Mouse (Mus musculus) neural tube, embryonic 13.5 days (tissue): ENCODE measurements around the gene Eps8l3. TPM values are rescaled to one million over a fixed set of nuclear protein-coding genes. Genes with fewer than 3 reads are reported as not detected.
A peak's percentile ranks its signal among the peaks of the same experiment; 100 is the strongest.

Source experiments
- ATAC-seq: fragments of 200-750 bp; cut with Nextera tagmentation; 2 replicates; pipeline ENCODE4 v1.8.0; 2017; ENCODE audit warnings: low read depth, mild to moderate bottlenecking, moderate TSS enrichment, moderate library complexity
- H3K27ac ChIP-seq: fragments of 300-500 bp; sonication (generic); replicated peaks from 2 replicates; pipeline ENCODE4 v1.5.1; 2015; ENCODE audit warnings: moderate library complexity, mild to moderate bottlenecking, inconsistent platforms
- H3K27me3 ChIP-seq: fragments of 300-500 bp; sonication (generic); 2 replicates; pipeline ENCODE4 v1.6.1; 2015; ENCODE audit warnings: mild to moderate bottlenecking, inconsistent platforms
- H3K36me3 ChIP-seq: fragments of 300-500 bp; sonication (generic); 2 replicates; pipeline ENCODE4 v1.6.1; 2015; ENCODE audit warnings: mild to moderate bottlenecking, inconsistent platforms
- H3K4me1 ChIP-seq: fragments of 300-500 bp; sonication (generic); replicated peaks from 2 replicates; pipeline ENCODE4 v1.6.1; 2015; ENCODE audit warnings: inconsistent platforms
- H3K4me2 ChIP-seq: fragments of 300-500 bp; sonication (generic); 2 replicates; pipeline ENCODE4 v1.6.1; 2015; ENCODE audit warnings: inconsistent platforms, mild to moderate bottlenecking, moderate library complexity
- H3K4me3 ChIP-seq: fragments of 300-500 bp; sonication (generic); 2 replicates; pipeline ENCODE4 v1.5.1; 2015; ENCODE audit warnings: mild to moderate bottlenecking, inconsistent platforms
- H3K9ac ChIP-seq: fragments of 300-500 bp; sonication (generic); 2 replicates; pipeline ENCODE4 v1.6.1; 2015; ENCODE audit warnings: moderate library complexity, mild to moderate bottlenecking, inconsistent platforms
- H3K9me3 ChIP-seq: fragments of 300-500 bp; sonication (generic); 2 replicates; pipeline ENCODE4 v1.6.1; 2016; ENCODE audit warnings: inconsistent platforms
- WGBS: fragments of 180-500 bp; shearing (Covaris S2); methylation state at CpG from one replicate; pipeline ENCODE4 v1.1.7; 2015; 5-methylcytosine and 5-hydroxymethylcytosine counted together
- polyA plus RNA-seq: library from polyadenylated mRNA; unstranded; fragments of >200 nt; fragmentation: Nextera tagmentation; extraction: Ambion mirVana; gene quantifications from 2 replicates; pipeline ENCODE4 v1.2.1, GENCODE M21; 2015

Eps8l3 gene
- polyA plus RNA-seq, result not detected in 2 replicates

- H3K9me3 ChIP-seq, result no peaks in the 10 kb centered on the region
- no peak within 1 kb of the TSS for H3K27ac ChIP-seq
- no peak for ATAC-seq
- no peaks in the 10 kb centered on the region for H3K36me3 ChIP-seq
- H3K4me2 ChIP-seq, result no peak within 1 kb of the TSS
- H3K4me1 ChIP-seq, result no peaks in the 10 kb centered on the region
- H3K4me3 ChIP-seq, result no peak within 1 kb of the TSS
- WGBS, result 84% methylated on average over 5 of the region's 5 CpGs
- no peak within 1 kb of the TSS for H3K9ac ChIP-seq
- no peaks in the 10 kb centered on the region for H3K27me3 ChIP-seq
Observed at GRCm38 (mm10) chr3:107877005-107877404, at the start of gene Eps8l3. Eps8l3 (plus strand) TSS chr3:107877229.

DNA sequence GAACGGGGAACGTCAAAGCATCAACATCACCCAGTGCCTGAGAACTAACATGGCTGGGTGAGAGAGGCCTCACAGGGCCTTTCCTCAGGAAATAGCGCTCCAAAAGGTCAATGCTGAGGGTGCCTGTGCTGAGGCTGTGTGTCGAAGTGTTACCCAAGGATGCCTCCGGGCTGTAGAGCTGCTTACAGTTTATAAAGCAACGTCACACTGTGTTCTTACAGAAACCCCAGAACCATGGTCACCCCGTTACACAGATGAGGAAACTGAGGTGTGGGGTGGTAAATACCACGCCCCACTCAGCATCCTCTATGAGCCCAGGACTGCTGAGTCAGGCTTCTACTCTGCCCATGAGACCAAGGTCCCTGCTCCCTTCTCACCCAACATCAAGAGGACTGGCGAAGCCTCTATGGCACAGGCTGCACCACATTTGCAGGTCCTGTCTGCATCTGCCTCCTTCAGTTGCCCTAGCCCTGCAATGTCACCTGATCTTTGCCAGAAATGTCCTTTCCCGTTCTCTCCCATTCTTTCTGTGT is 49.1 kb upstream of the Eps8l3 start:
- no peaks in the 10 kb centered on the region for H3K27me3 ChIP-seq
- no peak for ATAC-seq
- 91% methylated on average over 10 of the region's 10 CpGs for WGBS

GRCm38 (mm10) chr3:107828518-107828917 is 48.5 kb upstream of the Eps8l3 start:
- 53% methylated on average over 5 of the region's 5 CpGs for WGBS
- no peak overlapping the region for H3K9ac ChIP-seq

More for the DNA sequence above, 49.1 kb upstream of the Eps8l3 start:
- H3K27ac ChIP-seq, result no peak overlapping the region
- no peak overlapping the region for H3K4me3 ChIP-seq
- no peaks in the 10 kb centered on the region for H3K9me3 ChIP-seq
- no peak overlapping the region for H3K9ac ChIP-seq
- H3K4me2 ChIP-seq, result no peak overlapping the region
- no peaks in the 10 kb centered on the region for H3K36me3 ChIP-seq
- H3K4me1 ChIP-seq, result peaks cover 19% of the 10 kb centered on the region

GRCm38 (mm10) chr3:107828997-107829396 is 48.0 kb upstream of the Eps8l3 start:
- WGBS, result 84% methylated on average over 3 of the region's 4 CpGs
- Histone ChIP-seq H3K27me3 (no peaks in the 10 kb centered on the region), H3K9ac (no peak overlapping the region), H3K27ac (no peak overlapping the region), H3K9me3 (no peaks in the 10 kb centered on the region), H3K4me3 (no peak overlapping the region), H3K4me2 (no peak overlapping the region), H3K4me1 (peaks cover 25% of the 10 kb centered on the region), H3K36me3 (no peaks in the 10 kb centered on the region)
- ATAC-seq, result no peak

More at GRCm38 (mm10) chr3:107828518-107828917, 48.5 kb upstream of the Eps8l3 start:
- Histone ChIP-seq H3K4me1 (peaks cover 23% of the 10 kb centered on the region), H3K27me3 (no peaks in the 10 kb centered on the region), H3K36me3 (no peaks in the 10 kb centered on the region), H3K4me2 (no peak overlapping the region), H3K4me3 (no peak overlapping the region), H3K9me3 (no peaks in the 10 kb centered on the region), H3K27ac (no peak overlapping the region)
- ATAC-seq, result no peak

GRCm38 (mm10) chr3:107829625-107830024 is 47.4 kb upstream of the Eps8l3 start:
- ATAC-seq, result no peak
- H3K9ac ChIP-seq, result no peak overlapping the region
- WGBS, result 78% methylated on average over 14 of the region's 14 CpGs

GRCm38 (mm10) chr3:107831875-107832554 is 45.0 kb upstream of the Eps8l3 start:
- Histone ChIP-seq H3K36me3 (no peaks in the 10 kb centered on the region), H3K9ac (no peak overlapping the region), H3K4me1 (peaks cover 32% of the 10 kb centered on the region), H3K9me3 (no peaks in the 10 kb centered on the region), H3K4me3 (no peak overlapping the region), H3K27ac (no peak overlapping the region), H3K4me2 (no peak overlapping the region), H3K27me3 (no peaks in the 10 kb centered on the region)
- no peak for ATAC-seq
- 76% methylated on average over 10 of the region's 10 CpGs for WGBS

More at GRCm38 (mm10) chr3:107829625-107830024, 47.4 kb upstream of the Eps8l3 start:
- H3K4me1 ChIP-seq, result peaks cover 31% of the 10 kb centered on the region
- no peak overlapping the region for H3K27ac ChIP-seq
- no peak overlapping the region for H3K4me3 ChIP-seq
- H3K27me3 ChIP-seq, result no peaks in the 10 kb centered on the region
- H3K4me2 ChIP-seq, result no peak overlapping the region
- H3K9me3 ChIP-seq, result no peaks in the 10 kb centered on the region
- H3K36me3 ChIP-seq, result no peaks in the 10 kb centered on the region

DNA sequence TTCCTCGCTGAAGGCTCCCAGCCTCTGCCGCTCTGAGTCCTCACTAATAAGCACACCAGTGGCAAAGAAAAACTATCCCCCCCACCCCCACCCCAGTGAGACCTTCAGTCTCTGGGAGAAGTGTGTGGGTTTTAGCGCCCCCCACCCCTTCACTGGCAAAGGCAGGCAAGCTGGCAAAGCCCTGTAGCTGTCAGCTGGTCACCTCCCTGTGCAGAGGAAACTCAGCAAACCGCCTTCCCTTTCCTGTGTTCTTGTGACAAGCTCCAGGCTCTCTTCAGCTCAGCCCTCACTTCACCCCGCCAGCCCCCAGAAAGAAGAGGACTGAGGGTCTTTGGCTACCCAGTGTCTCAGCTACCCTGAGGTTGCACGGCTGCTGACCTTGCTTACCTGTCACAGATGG is 44.4 kb upstream of the Eps8l3 start:
- Histone ChIP-seq H3K4me3 (no peak overlapping the region), H3K9me3 (no peaks in the 10 kb centered on the region), H3K4me1 (peaks cover 32% of the 10 kb centered on the region), H3K9ac (no peak overlapping the region), H3K27me3 (no peaks in the 10 kb centered on the region), H3K4me2 (no peak overlapping the region), H3K27ac (no peak overlapping the region), H3K36me3 (no peaks in the 10 kb centered on the region)
- WGBS, result 66% methylated on average over 6 of the region's 6 CpGs
- ATAC-seq, result no peak

GRCm38 (mm10) chr3:107833370-107833769 is 43.7 kb upstream of the Eps8l3 start:
- Histone ChIP-seq H3K4me1 (peaks cover 32% of the 10 kb centered on the region), H3K4me2 (no peak overlapping the region), H3K9me3 (no peaks in the 10 kb centered on the region), H3K4me3 (no peak overlapping the region), H3K9ac (no peak overlapping the region), H3K36me3 (no peaks in the 10 kb centered on the region), H3K27ac (no peak overlapping the region), H3K27me3 (no peaks in the 10 kb centered on the region)
- no peak for ATAC-seq
- WGBS, result 68% methylated on average over 1 of the region's 1 CpGs

GRCm38 (mm10) chr3:107833872-107834341 is 43.1 kb upstream of the Eps8l3 start:
- Histone ChIP-seq H3K9ac (no peak overlapping the region), H3K4me1 (peaks cover 32% of the 10 kb centered on the region), H3K36me3 (no peaks in the 10 kb centered on the region), H3K4me3 (no peak overlapping the region), H3K4me2 (no peak overlapping the region), H3K27ac (peak overlapping the region; percentile 34; the same call in 1 of the 2 replicates), H3K9me3 (no peaks in the 10 kb centered on the region), H3K27me3 (no peaks in the 10 kb centered on the region)
- peak; percentile 90 for ATAC-seq
- WGBS, result 5% methylated on average over 4 of the region's 4 CpGs

DNA sequence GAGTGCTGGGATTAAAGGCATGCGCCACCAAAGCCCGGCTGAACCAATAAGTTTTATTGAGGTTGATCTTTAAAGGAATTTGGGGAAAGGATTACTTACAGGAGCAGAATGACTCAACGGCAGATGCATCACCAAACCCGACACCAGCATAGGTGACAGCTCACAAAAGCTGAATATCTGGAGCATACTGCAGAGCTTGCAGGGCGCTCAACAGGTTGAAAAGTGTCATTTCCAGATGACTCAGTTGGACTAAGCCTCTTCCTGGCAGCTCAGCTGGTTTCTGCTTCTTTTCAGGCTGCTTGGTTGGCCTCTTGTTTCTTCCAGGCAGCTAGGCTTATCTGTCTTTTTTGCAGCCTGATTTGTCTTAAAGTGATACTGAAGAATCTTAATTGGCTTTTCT is 41.7 kb upstream of the Eps8l3 start:
- ATAC-seq, result no peak
- no peak overlapping the region for H3K9ac ChIP-seq
- 95% methylated on average over 5 of the region's 5 CpGs for WGBS
- H3K4me3 ChIP-seq, result no peak overlapping the region
- H3K27me3 ChIP-seq, result no peaks in the 10 kb centered on the region
- H3K4me2 ChIP-seq, result no peak overlapping the region
- H3K27ac ChIP-seq, result no peak overlapping the region
- no peaks in the 10 kb centered on the region for H3K36me3 ChIP-seq
- H3K9me3 ChIP-seq, result no peaks in the 10 kb centered on the region
- H3K4me1 ChIP-seq, result peaks cover 32% of the 10 kb centered on the region

GRCm38 (mm10) chr3:107839855-107840254 is 37.2 kb upstream of the Eps8l3 start:
- ATAC-seq, result no peak
- no peak overlapping the region for H3K4me2 ChIP-seq
- H3K9ac ChIP-seq, result no peak overlapping the region
- no peaks in the 10 kb centered on the region for H3K9me3 ChIP-seq
- no peaks in the 10 kb centered on the region for H3K36me3 ChIP-seq
- peaks cover 11% of the 10 kb centered on the region for H3K4me1 ChIP-seq
- H3K4me3 ChIP-seq, result no peak overlapping the region
- WGBS, result 93% methylated on average over 5 of the region's 5 CpGs
- no peak overlapping the region for H3K27ac ChIP-seq
- H3K27me3 ChIP-seq, result no peaks in the 10 kb centered on the region

- Histone ChIP-seq H3K27me3 (no peaks in the 10 kb centered on the region), H3K9me3 (no peaks in the 10 kb centered on the region), H3K9ac (no peak overlapping the region), H3K4me1 (peaks cover 11% of the 10 kb centered on the region), H3K36me3 (no peaks in the 10 kb centered on the region), H3K27ac (no peak overlapping the region), H3K4me3 (no peak overlapping the region), H3K4me2 (no peak overlapping the region)
- 80% methylated on average over 7 of the region's 7 CpGs for WGBS
- no peak for ATAC-seq
Observed at GRCm38 (mm10) chr3:107840855-107841254, 36.2 kb upstream of the Eps8l3 start.
